Mouse (Mus musculus) hindbrain, embryonic 11.5 days (tissue): ENCODE measurements around the gene Gm10073. TPM values are rescaled to one million over a fixed set of nuclear protein-coding genes. Genes with fewer than 3 reads are reported as not detected.
A peak's percentile ranks its signal among the peaks of the same experiment; 100 is the strongest.

Experiments used
- ATAC-seq: fragments of 200-750 bp; cut with Nextera tagmentation; 2 replicates; pipeline ENCODE4 v1.8.0; 2017; ENCODE audit warnings: mild to moderate bottlenecking, moderate TSS enrichment, moderate library complexity; ENCODE audit not compliant: low FRiP score
- DNase-seq: peaks from one replicate; pipeline ENCODE4 v3.0.0-alpha.2; 2015; ENCODE audit warnings: low spot score
- H3K27ac ChIP-seq: fragments of 300-500 bp; sonication (generic); 2 replicates; pipeline ENCODE4 v1.5.1; 2014; ENCODE audit warnings: mild to moderate bottlenecking, low read depth, low read length
- H3K27me3 ChIP-seq: fragments of 300-500 bp; sonication (generic); 2 replicates; pipeline ENCODE4 v1.6.1; 2014; ENCODE audit warnings: mild to moderate bottlenecking, low read length, moderate library complexity, mixed read lengths; ENCODE audit not compliant: control insufficient read depth, insufficient read depth
- H3K36me3 ChIP-seq: fragments of 300-500 bp; sonication (generic); 2 replicates; pipeline ENCODE4 v1.6.1; 2014; ENCODE audit warnings: mild to moderate bottlenecking, low read length, moderate library complexity, mixed read lengths; ENCODE audit not compliant: control insufficient read depth, insufficient read depth
- H3K4me1 ChIP-seq: fragments of 300-500 bp; sonication (generic); replicated peaks from 2 replicates; pipeline ENCODE4 v1.6.1; 2014; ENCODE audit warnings: low read length, mixed read lengths; ENCODE audit not compliant: control insufficient read depth, insufficient read depth
- H3K4me2 ChIP-seq: fragments of 300-500 bp; sonication (generic); replicated peaks from 2 replicates; pipeline ENCODE4 v1.6.1; 2014; ENCODE audit warnings: mild to moderate bottlenecking, low read depth, low read length
- H3K4me3 ChIP-seq: fragments of 300-500 bp; sonication (generic); 2 replicates; pipeline ENCODE4 v1.5.1; 2014; ENCODE audit warnings: low read depth, low read length
- H3K9ac ChIP-seq: fragments of 300-500 bp; sonication (generic); 2 replicates; pipeline ENCODE4 v1.6.1; 2014; ENCODE audit warnings: low read depth, low read length
- H3K9me3 ChIP-seq: fragments of 300-500 bp; sonication (generic); 2 replicates; pipeline ENCODE4 v1.6.1; 2016; ENCODE audit warnings: low read length; ENCODE audit not compliant: control insufficient read depth
- WGBS: fragments of 180-500 bp; shearing (Covaris S2); extraction: QIAGEN DNeasy Blood & Tissue Kit; methylation state at CpG from one replicate; pipeline ENCODE4 v1.1.7; 2014; 5-methylcytosine and 5-hydroxymethylcytosine counted together
- polyA plus RNA-seq: library from polyadenylated mRNA; unstranded; fragments of >200 nt; fragmentation: Nextera tagmentation; extraction: Ambion mirVana; gene quantifications from 2 replicates; pipeline ENCODE4 v1.2.1, GENCODE M21; 2014

Gm10073 gene
- polyA plus RNA-seq, 1 experiment from 2014 or later: 4.8 TPM

- Histone ChIP-seq H3K27me3 (no peaks in the 10 kb centered on the region), H3K4me2 (no peak overlapping the region), H3K36me3 (no peaks in the 10 kb centered on the region), H3K9me3 (no peaks in the 10 kb centered on the region), H3K4me1 (no peaks in the 10 kb centered on the region), H3K27ac (no peak overlapping the region), H3K4me3 (no peak overlapping the region), H3K9ac (no peak overlapping the region)
- ATAC-seq: no peak
- no peak for DNase-seq
- WGBS: 86% methylated on average over 7 of the region's 7 CpGs
Measured at GRCm38 (mm10) chr8:106533709-106534108, 39.6 kb downstream of the Gm10073 start.

DNA sequence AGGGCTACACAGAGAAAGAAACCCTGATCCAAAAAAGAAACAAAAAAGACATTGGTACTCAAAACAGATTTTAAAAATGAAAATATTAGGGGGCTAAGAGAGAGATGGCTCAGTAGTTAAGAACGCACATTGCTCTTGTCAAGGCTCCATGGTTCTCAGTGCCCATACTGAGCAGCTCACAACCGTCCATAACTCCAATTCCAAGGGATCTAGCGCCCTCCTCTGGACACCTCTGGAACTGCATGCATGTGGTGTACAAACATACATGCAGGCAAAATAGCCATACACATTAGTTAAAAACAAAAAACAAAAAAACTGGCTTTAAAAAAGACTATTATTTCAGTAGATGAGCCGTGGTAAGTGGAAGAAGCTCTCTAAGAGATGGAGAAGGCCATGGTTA lies 42.7 kb downstream of the Gm10073 start:
- peak; percentile 27 for DNase-seq
- Histone ChIP-seq H3K9me3 (no peaks in the 10 kb centered on the region), H3K4me1 (no peaks in the 10 kb centered on the region), H3K4me3 (no peak overlapping the region), H3K27me3 (no peaks in the 10 kb centered on the region), H3K27ac (no peak overlapping the region), H3K9ac (no peak overlapping the region), H3K4me2 (no peak overlapping the region), H3K36me3 (no peaks in the 10 kb centered on the region)
- no peak for ATAC-seq
- WGBS: 77% methylated on average over 4 of the region's 4 CpGs

- no peak overlapping the region for H3K4me2 ChIP-seq
- 94% methylated on average over 10 of the region's 10 CpGs for WGBS
- H3K27me3 ChIP-seq: no peaks in the 10 kb centered on the region
- no peaks in the 10 kb centered on the region for H3K9me3 ChIP-seq
- no peak overlapping the region for H3K4me3 ChIP-seq
- DNase-seq (no peak), ATAC-seq (no peak)
- H3K27ac ChIP-seq: no peak overlapping the region
- no peaks in the 10 kb centered on the region for H3K4me1 ChIP-seq
- no peak overlapping the region for H3K9ac ChIP-seq
- no peaks in the 10 kb centered on the region for H3K36me3 ChIP-seq
Measured at GRCm38 (mm10) chr8:106529885-106530482, 43.3 kb downstream of the Gm10073 start.

GRCm38 (mm10) chr8:106528596-106529249 lies 44.5 kb downstream of the Gm10073 start:
- Histone ChIP-seq H3K9ac (no peak overlapping the region), H3K4me2 (no peak overlapping the region), H3K36me3 (no peaks in the 10 kb centered on the region), H3K27me3 (no peaks in the 10 kb centered on the region), H3K9me3 (no peaks in the 10 kb centered on the region), H3K27ac (no peak overlapping the region), H3K4me3 (no peak overlapping the region), H3K4me1 (no peaks in the 10 kb centered on the region)
- ATAC-seq: no peak
- DNase-seq: no peak
- 85% methylated on average over 9 of the region's 9 CpGs for WGBS

DNA sequence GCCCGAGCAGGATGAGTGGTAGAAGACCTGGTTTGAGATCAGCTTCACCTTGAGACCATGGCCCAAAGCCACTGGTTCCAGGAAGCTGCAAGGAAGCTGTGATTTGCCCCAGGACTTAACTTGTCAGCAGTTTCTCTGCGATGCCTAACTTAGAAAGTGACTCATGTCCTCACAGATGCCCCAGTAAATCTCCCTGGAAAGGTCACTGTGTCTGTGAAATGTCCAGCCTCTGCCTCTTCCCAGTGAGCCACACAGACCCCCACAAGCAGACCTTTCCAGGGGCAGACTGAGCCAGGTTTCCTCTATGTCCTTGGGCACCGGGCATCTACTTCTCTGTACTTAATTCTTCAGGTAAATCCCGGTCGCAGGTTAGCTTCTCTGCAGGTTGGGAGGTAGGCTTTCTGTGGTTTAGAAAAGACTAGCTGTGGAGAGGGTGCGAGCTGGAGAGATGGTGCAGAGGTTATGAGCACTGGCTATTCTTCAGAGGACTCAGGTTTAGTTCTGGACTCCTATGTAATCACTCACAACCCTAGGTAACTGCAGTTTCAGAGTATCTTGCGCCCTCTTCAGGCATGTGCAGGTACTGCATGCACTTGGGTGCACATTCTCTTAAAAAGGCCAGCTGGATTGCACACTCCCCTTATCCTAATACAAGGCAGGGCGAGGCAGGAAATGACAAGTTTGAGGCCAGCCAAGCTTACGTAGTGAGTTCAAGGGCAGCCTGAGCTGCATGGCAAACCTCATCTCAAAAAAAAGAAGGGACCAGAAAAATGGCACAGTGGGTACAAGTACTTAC lies 45.8 kb downstream of the Gm10073 start:
- H3K27ac ChIP-seq: no peak overlapping the region
- no peaks in the 10 kb centered on the region for H3K4me1 ChIP-seq
- H3K27me3 ChIP-seq: no peaks in the 10 kb centered on the region
- H3K36me3 ChIP-seq: no peaks in the 10 kb centered on the region
- DNase-seq (peak; percentile 21), ATAC-seq (no peak)
- WGBS: 88% methylated on average over 9 of the region's 9 CpGs
- no peaks in the 10 kb centered on the region for H3K9me3 ChIP-seq
- H3K4me3 ChIP-seq: no peak overlapping the region
- no peak overlapping the region for H3K4me2 ChIP-seq
- H3K9ac ChIP-seq: no peak overlapping the region

DNA sequence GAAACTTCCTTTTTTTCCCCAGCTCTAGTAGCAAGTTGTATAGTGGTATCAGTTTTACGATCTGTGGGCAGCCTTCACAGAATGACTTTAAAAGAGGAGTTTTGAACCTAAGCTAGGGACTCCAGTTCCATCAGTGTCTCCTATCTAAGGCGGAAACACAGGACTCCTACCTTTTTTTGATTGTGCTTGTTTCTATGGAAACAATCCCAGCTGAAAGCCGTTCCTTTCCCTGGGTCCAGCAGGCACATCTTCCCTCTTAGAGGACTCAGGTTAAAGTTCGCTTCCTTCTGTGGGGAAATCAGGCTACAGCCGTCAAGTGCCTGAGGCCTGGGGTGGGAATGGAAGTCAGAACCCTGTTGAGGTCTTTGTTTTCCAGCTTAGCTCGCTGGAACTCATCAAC lies 46.5 kb downstream of the Gm10073 start:
- no peaks in the 10 kb centered on the region for H3K36me3 ChIP-seq
- H3K27me3 ChIP-seq: no peaks in the 10 kb centered on the region
- WGBS: 58% methylated on average over 6 of the region's 6 CpGs
- H3K4me1 ChIP-seq: no peaks in the 10 kb centered on the region
- no peak for DNase-seq
- no peak overlapping the region for H3K9ac ChIP-seq
- ATAC-seq: no peak
- no peak overlapping the region for H3K27ac ChIP-seq
- H3K9me3 ChIP-seq: no peaks in the 10 kb centered on the region
- no peak overlapping the region for H3K4me3 ChIP-seq
- H3K4me2 ChIP-seq: no peak overlapping the region

Other genes with a start within 250 kb of the Gm10073 start
- 10.4 and 13.0 TPM in 2 replicates for gene Smpd3, start 235.5 kb downstream of the Gm10073 start, polyA plus RNA-seq
- 31.4 and 34.1 TPM in 2 replicates for gene Zfp90, start 158.1 kb downstream of the Gm10073 start, polyA plus RNA-seq
- gene 6030452D12Rik, start 72.9 kb downstream of the Gm10073 start, polyA plus RNA-seq: not detected in 2 replicates
- gene Cdh3, start 62.6 kb downstream of the Gm10073 start, polyA plus RNA-seq: 3.8 and 4.5 TPM in 2 replicates
- gene Cdh1, start 29.9 kb upstream of the Gm10073 start, polyA plus RNA-seq: 6.0 and 6.7 TPM in 2 replicates
- gene Tango6, start 109.6 kb upstream of the Gm10073 start, polyA plus RNA-seq: 6.2 and 7.2 TPM in 2 replicates